Mouse (Mus musculus) layer of hippocampus, adult 8-10 months (tissue): Measurements from ENCODE around the gene Pcnx3. TPM values are rescaled to one million over a fixed set of nuclear protein-coding genes. Genes with fewer than 3 reads are reported as not detected.

ENCODE experiments used
- DNase-seq, 2 experiments: peaks; one replicate each; pipeline ENCODE4 v3.0.0; 2022; ENCODE audit warnings: low spot score in 2 of 2
- microRNA-seq, 2 experiments: library from miRNA; unstranded; fragments of <30 nt; microRNA quantifications; one replicate each; pipeline ENCODE4 v1.2.0; 2022
- total RNA-seq, 4 experiments: library from RNA; stranded (reverse); gene quantifications; 2 replicates each; pipeline ENCODE4 v1.2.4; 2022

The Pcnx3 gene
- total RNA-seq, 4 experiments from 2014 or later: 74.5 to 80.9 (median 77.0) TPM

- DNase-seq: no peak
Observed at GRCm38 (mm10) chr19:5641641-5642040, 47.1 kb downstream of the Pcnx3 start.

GRCm38 (mm10) chr19:5641021-5641420 is 47.7 kb downstream of the Pcnx3 start:
- no peak for DNase-seq

GRCm38 (mm10) chr19:5640339-5640738 is 48.4 kb downstream of the Pcnx3 start:
- no peak for DNase-seq

GRCm38 (mm10) chr19:5638416-5639005 is 50.2 kb downstream of the Pcnx3 start:
- no peak for DNase-seq

GRCm38 (mm10) chr19:5637069-5638047 is 51.4 kb downstream of the Pcnx3 start, which contains the start of gene Rela:
Rela (plus strand) TSS chr19:5637483.
- peak; percentile 80 to 83 for DNase-seq

- DNase-seq: peak in 1 of 2 experiments; percentile 29
Observed at GRCm38 (mm10) chr19:5636571-5637041, 52.1 kb downstream of the Pcnx3 start.

GRCm38 (mm10) chr19:5636036-5636570 is 52.6 kb downstream of the Pcnx3 start:
- DNase-seq: no peak

- DNase-seq: no peak
Observed at GRCm38 (mm10) chr19:5632120-5632519, 56.6 kb downstream of the Pcnx3 start.

GRCm38 (mm10) chr19:5629907-5630306 is 58.8 kb downstream of the Pcnx3 start:
- no peak for DNase-seq

GRCm38 (mm10) chr19:5625311-5625710 is 63.4 kb downstream of the Pcnx3 start:
- no peak for DNase-seq

GRCm38 (mm10) chr19:5621884-5622283 is 66.8 kb downstream of the Pcnx3 start:
- DNase-seq: no peak

- DNase-seq: no peak
Observed at GRCm38 (mm10) chr19:5620007-5620406, 68.7 kb downstream of the Pcnx3 start.

- DNase-seq: no peak
Observed at GRCm38 (mm10) chr19:5614953-5615352, 73.8 kb downstream of the Pcnx3 start.

Small RNAs within 50 kb of the gene (microRNA-seq; reads per million reads assigned to microRNA genes)
- 0 to 0.32 reads per million in 2 experiments for gene Mir6987

Other genes with a start within 250 kb of the Pcnx3 start
- under 1 TPM; 0.20 to 0.67 (median 0.29) TPM for gene Fosl1, start 241.4 kb downstream of the Pcnx3 start, total RNA-seq
- 10 to 100 TPM; 31.7 to 33.1 (median 32.4) TPM for gene Ccdc85b, start 231.0 kb downstream of the Pcnx3 start, total RNA-seq
- 100 to 1,000 TPM in 1 of 4 experiments, 10 to 100 TPM in 3; 93.5 to 109 (median 96.4) TPM for gene Fibp, start 228.3 kb downstream of the Pcnx3 start, total RNA-seq
- gene Ctsw, start 220.4 kb downstream of the Pcnx3 start, total RNA-seq: under 1 TPM in 3 of 4 experiments, not detected in 1; 0.29 to 0.81 (median 0.77) TPM
- 10 to 100 TPM; 14.4 to 23.9 (median 22.1) TPM for gene Efemp2, start 215.0 kb downstream of the Pcnx3 start, total RNA-seq
- gene Mus81, start 200.5 kb downstream of the Pcnx3 start, total RNA-seq: 10 to 100 TPM; 29.0 to 38.5 (median 33.8) TPM
- 1,000 to 10,000 TPM; 1,240 to 1,334 (median 1,291) TPM for gene Cfl1, start 198.5 kb downstream of the Pcnx3 start, total RNA-seq
- gene 1700020D05Rik, start 185.1 kb downstream of the Pcnx3 start, total RNA-seq: 10 to 100 TPM in 2 of 4 experiments, 1 to 10 TPM in 2; 7.4 to 12.1 (median 9.6) TPM
- 10 to 100 TPM; 86.8 to 95.2 (median 88.6) TPM for gene Snx32, start 178.4 kb downstream of the Pcnx3 start, total RNA-seq
- gene Ovol1, start 128.3 kb downstream of the Pcnx3 start, total RNA-seq: not detected
- 1 to 10 TPM; 5.8 to 8.7 (median 6.6) TPM for gene Ap5b1, start 120.9 kb downstream of the Pcnx3 start, total RNA-seq
- gene Rnaseh2c, start 87.0 kb downstream of the Pcnx3 start, total RNA-seq: 10 to 100 TPM; 58.8 to 96.9 (median 78.2) TPM
- 100 to 1,000 TPM in 1 of 4 experiments, 10 to 100 TPM in 3; 81.5 to 105 (median 86.9) TPM for gene Kat5, start 78.7 kb downstream of the Pcnx3 start, total RNA-seq
- gene Rela, start 51.4 kb downstream of the Pcnx3 start, total RNA-seq: 10 to 100 TPM; 18.8 to 32.7 (median 23.7) TPM
- gene Sipa1, start 25.2 kb downstream of the Pcnx3 start, total RNA-seq: 10 to 100 TPM; 16.2 to 20.4 (median 19.4) TPM
- gene Map3k11, start 166 bp downstream of the Pcnx3 start, total RNA-seq: 10 to 100 TPM; 16.9 to 21.3 (median 18.7) TPM
- gene Kcnk7, start 15.5 kb upstream of the Pcnx3 start, total RNA-seq: under 1 TPM in 1 of 4 experiments, not detected in 3; 0.43 TPM
- gene Ehbp1l1, start 37.4 kb upstream of the Pcnx3 start, total RNA-seq: 10 to 100 TPM; 12.4 to 17.8 (median 16.4) TPM
- 10 to 100 TPM; 22.5 to 31.3 (median 27.4) TPM for gene Fam89b, start 40.7 kb upstream of the Pcnx3 start, total RNA-seq
- gene Ltbp3, start 52.0 kb upstream of the Pcnx3 start, total RNA-seq: 10 to 100 TPM; 30.4 to 40.5 (median 33.1) TPM
- 10 to 100 TPM; 77.7 to 94.4 (median 88.1) TPM for gene Scyl1, start 82.5 kb upstream of the Pcnx3 start, total RNA-seq
- 10 to 100 TPM; 10.4 to 20.8 (median 16.3) TPM for gene Frmd8, start 186.4 kb upstream of the Pcnx3 start, total RNA-seq
- 1 to 10 TPM; 3.1 to 7.1 (median 4.5) TPM for gene Slc25a45, start 188.9 kb upstream of the Pcnx3 start, total RNA-seq
- 1 to 10 TPM; 2.2 to 3.5 (median 2.9) TPM for gene Tigd3, start 205.2 kb upstream of the Pcnx3 start, total RNA-seq
- gene Dpf2, start 224.1 kb upstream of the Pcnx3 start, total RNA-seq: 100 to 1,000 TPM in 1 of 4 experiments, 10 to 100 TPM in 3; 89.6 to 135 (median 97.5) TPM
- 1 to 10 TPM; 4.4 to 6.0 (median 5.4) TPM for gene Cdc42ep2, start 235.9 kb upstream of the Pcnx3 start, total RNA-seq